Mouse (Mus musculus) kidney, adult 8-10 months (tissue): ENCODE results near the gene Gm16429.
"Not testable (repeated sequence)": the region's sequence is repeated elsewhere in the genome, so short reads cannot be mapped to it uniquely, and the experiment has no call there.

Source experiments
- DNase-seq, 2 experiments: peaks; one replicate each; pipeline ENCODE4 v3.0.0; 2022

Gene Gm16429

GRCm38 (mm10) chr5:93928952-93929351 is at the start of gene Gm16429:
TSS of gene Gm16429 (minus strand) at chr5:93929052.
- DNase-seq: not testable (repeated sequence)
